Mouse (Mus musculus) kidney, postnatal 25 days (tissue): ENCODE data around the gene Erbb2.

Experiments used
- DNase-seq, 2 experiments: peaks; one replicate each; pipeline ENCODE4 v3.0.0; 2021; ENCODE audit warnings: mixed read lengths in 2 of 2

Gene Erbb2

GRCm38 (mm10) chr11:98418939-98419547 lies 6.8 kb downstream of the Erbb2 start:
- DNase-seq = peak; percentile 69 to 88

DNA sequence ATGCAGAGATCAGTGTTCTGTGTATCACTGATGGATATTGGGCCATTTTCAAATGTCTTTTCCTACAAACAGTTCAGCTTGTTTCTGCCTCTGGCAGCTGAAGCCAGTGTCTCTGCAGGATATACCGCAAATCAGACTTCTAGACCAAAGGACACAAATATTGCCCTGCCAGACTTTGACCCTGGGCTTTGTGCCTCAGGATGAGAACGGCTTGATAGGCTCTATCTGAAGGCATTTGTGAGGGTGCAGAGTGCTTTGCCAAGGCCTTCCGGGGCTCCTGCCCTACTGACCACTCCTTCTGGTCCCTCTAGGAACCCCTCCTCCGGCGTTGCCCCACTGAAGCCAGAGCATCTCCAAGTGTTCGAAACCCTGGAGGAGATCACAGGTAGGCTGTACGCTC lies 14.3 kb downstream of the Erbb2 start:
- DNase-seq = peak; percentile 54 to 68

DNA sequence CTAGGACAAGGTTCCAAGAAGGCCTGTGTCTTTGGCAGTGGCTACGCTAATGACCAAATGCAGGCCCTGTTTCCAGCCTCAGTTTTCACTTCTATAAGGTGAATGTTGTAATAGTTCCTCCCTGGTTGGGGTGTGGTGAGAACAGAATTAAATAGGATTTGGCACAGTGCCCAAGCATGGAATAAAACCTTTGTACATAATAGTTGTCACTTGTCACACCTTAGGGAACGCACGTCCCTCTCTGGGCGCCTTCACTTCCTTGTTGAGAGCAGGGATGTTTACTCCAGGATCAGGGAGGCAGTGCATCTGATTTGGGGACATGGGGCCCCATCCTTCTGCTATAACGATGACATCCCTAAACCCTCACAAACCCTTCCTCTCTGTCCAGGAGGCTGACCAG lies 16.2 kb downstream of the Erbb2 start:
- DNase-seq = no peak

DNA sequence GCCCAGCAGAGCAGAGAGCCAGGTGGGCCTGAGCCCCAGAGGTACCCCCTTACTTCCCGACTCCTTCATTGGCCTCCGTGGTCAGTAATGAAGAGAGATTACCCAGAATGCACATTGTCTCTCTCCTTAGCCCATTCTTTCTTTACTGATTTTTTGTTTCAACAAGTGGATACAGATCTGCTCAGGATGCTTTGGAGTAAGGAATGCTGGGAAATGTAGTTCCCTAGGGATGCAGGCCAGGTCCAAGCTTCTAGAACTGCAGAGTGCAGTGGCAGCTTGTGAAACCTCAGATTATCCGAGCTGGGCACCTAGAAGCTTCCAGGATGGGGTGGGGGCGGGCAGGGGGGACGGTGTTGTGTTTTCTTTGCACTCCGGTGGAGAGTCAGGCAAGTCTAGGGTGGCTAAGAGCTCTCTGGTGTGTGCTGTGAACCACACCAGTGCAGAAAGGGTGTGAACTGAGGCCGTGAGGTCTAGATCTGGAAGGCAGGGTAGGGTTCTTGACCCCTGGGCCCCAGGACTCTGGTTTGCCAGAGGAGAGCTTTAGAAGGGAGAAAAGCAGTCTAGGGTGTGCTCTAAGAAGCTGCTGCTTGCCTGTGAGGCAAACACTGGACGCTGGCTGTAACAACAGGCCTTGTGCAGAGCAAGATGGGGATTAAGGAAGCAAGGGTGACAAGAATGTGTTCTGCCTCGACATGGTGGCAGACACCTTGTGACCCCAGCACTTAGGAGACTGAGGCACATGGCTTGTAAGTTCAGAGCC lies 19.7 kb downstream of the Erbb2 start:
- DNase-seq = no peak

GRCm38 (mm10) chr11:98435723-98436122 lies 23.5 kb downstream of the Erbb2 start:
- no peak for DNase-seq

GRCm38 (mm10) chr11:98437441-98437840 lies 25.2 kb downstream of the Erbb2 start:
- DNase-seq = peak; percentile 58 to 72

DNA sequence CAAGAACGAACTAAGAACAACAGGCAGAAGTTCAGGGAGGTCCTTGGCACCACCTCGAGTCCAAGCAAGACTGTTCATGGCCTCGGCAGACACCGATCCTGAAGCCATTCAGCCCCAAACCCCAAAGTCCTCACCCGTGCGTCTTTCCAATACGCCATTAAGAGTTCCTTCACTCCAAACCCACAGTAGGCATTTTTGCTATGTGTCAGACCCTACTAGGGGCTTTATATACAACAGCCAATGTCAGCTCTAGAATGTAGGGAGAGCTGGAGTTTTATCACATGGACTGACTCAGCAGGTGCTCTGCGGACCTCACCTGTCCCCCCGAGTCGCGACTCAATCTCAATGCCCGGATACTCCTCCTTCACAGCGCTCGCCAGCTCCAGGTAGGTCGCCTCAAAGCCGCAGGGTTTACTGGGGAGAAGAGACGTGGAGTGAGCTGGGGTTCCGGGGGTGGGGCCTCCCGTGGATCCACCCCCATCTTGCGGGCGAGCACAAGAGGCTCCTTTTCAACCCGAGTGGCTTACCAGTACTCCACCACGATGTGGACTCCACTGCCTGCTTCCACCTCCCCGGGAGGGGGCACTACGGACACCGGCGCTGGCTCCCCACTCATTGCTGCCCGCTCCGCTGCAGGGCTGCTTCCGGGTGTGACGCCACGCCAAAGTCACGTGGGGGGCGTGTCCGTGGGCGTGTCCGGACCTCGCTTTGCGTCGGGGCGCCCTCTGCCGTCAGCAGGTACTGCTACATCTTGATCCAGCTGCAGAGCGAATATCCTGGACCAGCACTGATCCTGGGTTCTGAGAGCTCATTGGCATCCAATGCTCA lies 26.3 kb downstream of the Erbb2 start, which contains the start of gene Mien1:
Gene Mien1, minus strand, starts transcription at position 661 of the 828 bp plus-strand sequence.
- peak; percentile 96 to 98 for DNase-seq

DNA sequence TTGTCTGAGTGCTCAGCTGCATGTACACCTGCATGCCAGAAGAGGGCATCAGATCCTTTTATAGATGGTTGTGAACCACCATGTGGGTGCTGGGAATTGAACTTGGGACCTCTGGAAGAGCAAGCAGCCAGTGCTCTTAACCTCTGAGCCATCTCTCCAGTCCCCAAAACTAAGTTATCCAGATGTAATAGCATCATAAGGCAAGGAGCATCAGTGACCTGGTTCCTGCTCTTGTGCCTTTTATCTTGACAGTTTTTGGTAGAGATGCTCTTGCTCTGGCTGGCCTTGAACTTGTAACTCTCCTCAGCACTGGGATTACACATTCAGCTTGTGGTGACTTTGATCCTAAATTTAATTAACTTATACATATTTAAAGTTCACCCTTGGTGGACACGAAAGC lies 31.4 kb downstream of the Erbb2 start:
- no peak for DNase-seq

GRCm38 (mm10) chr11:98445238-98445637 lies 33.0 kb downstream of the Erbb2 start:
- DNase-seq = no peak

DNA sequence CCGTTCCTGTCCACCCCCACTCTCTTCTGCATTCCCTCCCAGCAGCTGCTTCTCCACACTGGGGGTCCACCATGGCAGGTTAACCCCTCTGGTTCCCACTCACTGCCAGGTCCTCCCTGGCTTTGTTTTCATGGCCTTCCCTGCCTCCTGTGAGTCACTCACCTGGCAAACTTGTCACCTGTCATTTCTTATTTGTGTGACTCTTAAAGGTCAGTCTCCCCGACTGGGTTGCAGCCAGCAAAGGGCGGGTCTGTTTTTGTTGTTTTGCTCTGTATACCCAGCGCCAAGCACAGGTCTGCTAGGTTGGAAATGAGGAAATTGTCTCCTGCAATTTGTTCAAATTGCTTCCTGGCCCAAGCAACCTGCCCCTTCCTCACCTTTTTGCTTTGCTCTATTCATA lies 33.4 kb downstream of the Erbb2 start:
- peak; percentile 77 to 84 for DNase-seq

DNA sequence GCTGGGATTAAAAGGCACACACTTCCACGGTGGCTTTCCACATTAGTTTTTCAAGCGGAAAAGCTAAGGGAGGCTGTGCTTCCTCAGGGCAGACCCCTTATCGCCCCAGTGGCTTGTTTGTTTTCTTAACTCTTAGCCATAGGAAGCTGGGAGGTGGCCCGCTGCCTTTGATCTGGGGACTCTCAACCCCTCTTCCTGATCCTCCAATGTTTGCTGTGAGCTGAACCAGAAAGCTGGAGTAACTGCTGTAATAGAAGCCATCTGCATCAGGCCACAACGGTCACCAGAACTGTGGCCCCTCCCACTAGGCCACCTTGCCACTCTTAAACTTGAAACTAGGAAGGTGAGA lies 33.9 kb downstream of the Erbb2 start, which contains the start of gene Grb7:
Gene Grb7, plus strand, starts transcription at position 182 of the 349 bp plus-strand sequence.
- no peak for DNase-seq

DNA sequence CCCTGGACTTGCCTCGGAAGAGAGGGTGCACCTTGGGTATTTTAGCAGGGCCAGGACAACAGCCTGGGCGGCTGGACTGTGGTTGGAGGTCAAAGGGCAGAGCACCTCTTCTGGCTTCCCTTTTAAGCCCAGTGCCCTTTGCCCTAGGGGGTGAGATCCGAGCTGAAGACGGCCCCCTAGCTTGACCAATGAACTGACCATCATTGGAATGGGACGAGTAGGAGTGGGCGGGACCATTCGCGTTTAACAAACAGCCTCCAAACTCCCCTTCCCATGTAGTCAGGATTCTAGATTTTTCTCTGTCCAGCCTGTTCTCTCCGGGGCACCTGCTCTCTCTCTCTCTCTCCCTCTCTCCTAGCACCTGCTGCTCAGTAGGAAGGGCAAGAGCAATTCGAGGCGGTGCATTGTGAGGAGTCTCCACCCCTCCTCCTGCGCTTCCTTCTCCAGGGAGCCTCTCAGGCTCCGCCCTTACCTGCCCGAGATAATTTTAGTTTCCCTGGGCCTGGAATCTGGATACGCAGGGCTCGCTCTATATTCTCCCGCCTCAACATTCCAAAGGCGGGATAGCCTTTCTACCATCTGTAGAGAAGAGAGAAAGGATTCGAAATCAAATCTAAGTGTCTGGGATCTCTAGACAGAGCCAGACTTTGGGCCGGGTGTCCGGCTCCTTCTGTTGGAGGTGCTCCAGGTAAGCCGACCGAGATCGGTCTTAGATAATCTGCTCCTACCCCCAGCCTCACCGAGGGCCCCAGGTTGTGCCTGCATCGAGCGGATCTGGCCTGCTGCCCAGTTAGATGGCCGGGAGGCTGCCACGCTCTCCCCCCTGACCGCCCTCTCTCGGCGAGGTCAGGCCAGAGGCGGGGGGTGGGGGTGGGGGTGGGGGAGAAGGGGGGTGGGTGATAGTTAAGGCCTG lies 34.5 kb downstream of the Erbb2 start:
- DNase-seq = peak; percentile 89 to 94

GRCm38 (mm10) chr11:98447475-98447834 lies 35.2 kb downstream of the Erbb2 start:
- no peak for DNase-seq

DNA sequence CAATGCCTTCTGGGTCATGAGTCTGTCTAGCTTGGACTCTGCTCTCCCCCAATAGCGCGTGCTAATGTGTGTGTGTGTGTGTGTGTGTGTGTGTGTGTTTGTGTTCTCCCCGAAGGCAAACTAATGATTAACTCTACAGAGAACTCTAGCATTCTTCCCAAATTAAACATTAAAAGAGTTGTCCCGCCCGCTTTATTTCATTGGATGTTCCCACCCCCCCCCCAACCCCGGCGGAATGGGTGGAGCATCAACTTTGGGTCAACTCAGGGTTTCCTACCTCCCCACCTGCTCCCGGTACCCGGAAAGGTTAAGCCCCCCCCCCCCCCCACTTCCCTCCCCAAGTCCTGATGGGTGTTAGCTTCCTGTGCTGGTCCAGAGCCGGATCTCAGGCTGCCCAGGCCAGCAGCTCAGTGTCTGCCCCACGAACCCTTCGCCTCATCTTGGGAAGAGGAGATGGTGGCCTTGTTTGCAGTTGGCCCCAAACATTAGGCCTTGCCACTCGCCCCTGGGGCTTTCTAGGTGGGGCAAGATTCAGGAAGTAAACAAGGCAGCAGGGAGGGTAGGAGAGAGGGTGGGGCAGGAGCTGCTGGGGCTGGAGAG lies 36.0 kb downstream of the Erbb2 start:
- DNase-seq = peak; percentile 79 to 87

DNA sequence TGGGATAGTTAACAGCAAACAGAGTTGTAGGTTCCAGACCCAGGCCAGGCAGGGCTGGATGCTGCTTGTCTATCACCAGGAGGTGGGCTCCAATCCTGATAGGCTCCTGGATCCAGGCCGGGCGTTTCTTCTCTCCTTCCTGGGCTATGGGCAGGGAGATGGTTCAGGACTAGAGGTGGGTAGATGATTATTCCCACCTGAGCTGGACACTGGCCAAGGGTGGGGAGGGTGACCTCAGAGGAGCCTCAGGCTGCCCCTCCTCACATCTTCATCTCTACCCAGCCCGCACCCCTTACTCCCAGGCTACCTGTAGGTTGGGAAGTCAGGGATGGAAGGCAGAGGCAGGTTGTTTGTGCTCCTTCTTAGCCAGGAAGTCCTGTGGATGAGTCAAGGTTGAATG lies 37.1 kb downstream of the Erbb2 start:
- peak; percentile 38 to 69 for DNase-seq

DNA sequence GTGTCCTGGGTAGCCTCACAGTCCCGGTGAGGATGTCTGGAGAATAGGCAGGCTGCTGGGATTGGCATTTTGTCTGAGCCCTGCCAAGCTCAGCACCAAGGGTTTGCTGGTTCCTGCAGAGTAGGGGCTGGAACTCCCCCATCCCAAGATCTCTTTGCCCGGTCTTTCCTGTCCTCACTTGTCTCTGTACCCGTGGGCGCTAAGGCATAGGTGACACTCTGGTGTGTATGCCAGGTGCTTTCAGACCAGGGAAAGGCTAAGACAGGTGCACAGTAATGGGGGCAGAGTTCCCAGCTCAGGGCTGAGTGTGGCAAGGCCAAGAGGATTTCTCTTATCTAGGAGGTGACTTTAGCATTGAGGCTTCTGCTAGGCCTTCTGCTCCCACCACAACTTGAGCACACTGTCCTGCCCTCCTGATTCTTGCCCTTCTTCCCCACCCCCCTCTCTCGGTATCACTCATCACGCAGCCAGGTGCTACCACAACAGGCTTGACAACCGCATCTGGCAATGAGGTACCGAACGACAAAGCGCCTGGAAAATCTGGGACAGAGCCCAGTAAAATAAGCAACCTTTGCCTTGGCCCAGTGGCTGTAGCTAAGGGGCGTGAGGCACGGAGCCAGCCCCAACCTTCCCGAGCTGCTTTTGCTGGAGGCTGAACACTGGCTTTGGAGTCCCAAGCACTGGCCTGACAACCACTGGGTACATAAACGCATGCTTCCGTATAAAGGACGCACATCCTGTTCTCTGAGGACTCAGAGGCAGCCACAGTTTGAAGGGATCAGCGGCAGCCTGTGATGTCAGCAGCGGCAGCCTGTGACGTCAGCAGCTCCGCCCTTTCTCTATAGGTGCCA lies 37.9 kb downstream of the Erbb2 start:
- peak; percentile 75 to 88 for DNase-seq

- DNase-seq = no peak
Measured at GRCm38 (mm10) chr11:98455484-98455883, 43.2 kb downstream of the Erbb2 start.

DNA sequence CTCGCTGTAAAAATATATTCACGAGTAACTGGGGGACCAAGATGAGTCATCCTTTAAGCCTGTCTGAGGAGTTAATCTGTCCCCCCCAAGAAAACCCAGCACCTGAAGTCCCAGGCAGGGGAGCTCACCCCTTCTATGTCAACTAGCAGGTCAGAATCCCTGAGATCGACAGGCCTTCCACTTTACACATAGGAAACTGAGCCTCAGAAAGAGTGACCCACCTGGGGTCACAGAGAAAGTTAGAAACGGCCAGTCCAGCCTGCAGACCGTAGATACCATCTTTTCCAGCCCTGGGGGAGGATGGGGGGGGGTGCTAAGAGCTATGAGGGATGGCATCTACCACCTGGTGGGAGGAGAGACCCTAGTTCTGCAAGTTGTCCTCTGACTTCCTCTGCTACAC lies 44.3 kb downstream of the Erbb2 start:
- peak in 1 of 2 experiments; percentile 30 for DNase-seq

DNA sequence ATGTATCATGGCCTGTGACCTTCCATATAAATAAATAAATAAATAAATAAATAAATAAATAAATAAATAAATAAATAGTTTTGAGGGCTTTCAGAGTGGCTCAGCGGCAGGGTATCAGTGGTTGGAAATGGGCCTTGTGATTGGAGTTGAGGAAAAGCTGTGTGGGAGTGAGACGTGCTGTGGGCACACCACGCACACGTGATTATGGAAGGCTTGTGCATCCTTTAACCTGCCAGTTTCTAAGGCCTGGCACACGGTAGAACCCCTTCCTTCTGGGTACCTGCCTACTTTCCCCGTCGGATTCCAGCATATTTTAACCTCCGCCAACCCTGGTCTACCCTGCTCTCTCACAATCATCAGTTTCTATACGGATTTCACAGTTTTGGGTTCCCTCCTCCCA lies 44.7 kb downstream of the Erbb2 start:
- peak in 1 of 2 experiments; percentile 41 for DNase-seq

GRCm38 (mm10) chr11:98457367-98458120 lies 45.3 kb downstream of the Erbb2 start:
- peak; percentile 92 to 93 for DNase-seq
